Mouse (Mus musculus) erythroblast, embryonic 14.5 days (primary cell): ENCODE results near the gene Def8.

Experiments
- GATA1 ChIP-seq: IDR thresholded peaks from 2 replicates; pipeline ENCODE4 v1.6.1; 2012; ENCODE audit warnings: low read length, inconsistent platforms, mixed read lengths
- TAL1 ChIP-seq: IDR thresholded peaks from 3 replicates; pipeline ENCODE4 v1.6.1; 2012; ENCODE audit warnings: low read length, inconsistent platforms, mixed read lengths

DNA sequence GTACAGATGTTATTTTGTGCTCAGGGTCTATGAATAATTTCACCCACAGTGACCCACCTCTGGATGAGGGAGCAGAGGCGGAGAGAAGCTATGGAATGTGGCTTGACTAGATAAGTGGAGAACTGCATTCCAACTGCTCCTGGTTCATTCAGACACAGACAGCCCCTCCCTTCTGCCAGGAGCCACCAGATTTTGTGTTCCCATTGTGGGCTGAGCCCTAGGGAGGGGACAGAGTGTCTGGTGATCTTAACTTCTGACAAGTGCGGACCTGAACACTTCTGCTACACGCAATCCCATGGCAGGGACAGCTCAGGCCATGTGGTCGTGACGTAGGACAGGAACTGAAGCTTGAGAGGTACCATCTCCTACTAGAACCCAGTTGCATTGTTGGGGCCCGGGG is 23.5 kb downstream of the Def8 start:
- TF ChIP-seq GATA1 (no peak), TAL1 (no peak)
